Mouse (Mus musculus): ENCODE data around the gene Rasd1. TPM values are rescaled to one million over a fixed set of nuclear protein-coding genes. Genes with fewer than 3 reads are reported as not detected.
"Not testable (repeated sequence)": the region's sequence is repeated elsewhere in the genome, so short reads cannot be mapped to it uniquely, and the experiment has no call there.

Gene Rasd1
- total RNA-seq, 2 experiments from 2014 or later: 0.72 TPM; not detected in 1

- ATAC-seq (replicated peaks; ENCODE audit: poor library complexity): no peak
Measured at GRCm38 (mm10) chr11:59961338-59961875, 3.3 kb downstream of the Rasd1 start.

- ATAC-seq (replicated peaks; ENCODE audit: poor library complexity): no peak
Measured at GRCm38 (mm10) chr11:59960476-59961337, 4.0 kb downstream of the Rasd1 start.

GRCm38 (mm10) chr11:59959453-59959852, 5.3 kb downstream of the Rasd1 start:
- ATAC-seq (replicated peaks; ENCODE audit: poor library complexity): no peak

GRCm38 (mm10) chr11:59956749-59957148, 8.0 kb downstream of the Rasd1 start:
- no peak for ATAC-seq (replicated peaks; ENCODE audit: poor library complexity)

GRCm38 (mm10) chr11:59952892-59953291, 11.9 kb downstream of the Rasd1 start:
- ATAC-seq (replicated peaks; ENCODE audit: poor library complexity): no peak

- peak; percentile 38; the same call in 1 of the 2 replicates for ATAC-seq (replicated peaks; ENCODE audit: poor library complexity)
Measured at GRCm38 (mm10) chr11:59948401-59948767, 16.4 kb downstream of the Rasd1 start.

- ATAC-seq (replicated peaks; ENCODE audit: poor library complexity): peak; percentile 99
Measured at GRCm38 (mm10) chr11:59947752-59948400, 16.9 kb downstream of the Rasd1 start, which contains the start of gene Med9. Med9 (plus strand) TSS chr11:59948206.

- not testable (repeated sequence) for ATAC-seq (replicated peaks; ENCODE audit: poor library complexity)
Measured at GRCm38 (mm10) chr11:59944855-59945254, 19.9 kb downstream of the Rasd1 start.

- ATAC-seq (replicated peaks; ENCODE audit: poor library complexity): peak; percentile 78
Measured at GRCm38 (mm10) chr11:59941391-59941790, 23.4 kb downstream of the Rasd1 start.

GRCm38 (mm10) chr11:59940645-59941044, 24.1 kb downstream of the Rasd1 start:
- no peak; the same call in 1 of the 2 replicates for ATAC-seq (replicated peaks; ENCODE audit: poor library complexity)

GRCm38 (mm10) chr11:59939821-59940220, 24.9 kb downstream of the Rasd1 start:
- no peak for ATAC-seq (replicated peaks; ENCODE audit: poor library complexity)

- ATAC-seq (replicated peaks; ENCODE audit: poor library complexity): no peak
Measured at GRCm38 (mm10) chr11:59937615-59938014, 27.1 kb downstream of the Rasd1 start.

- ATAC-seq (replicated peaks; ENCODE audit: poor library complexity): no peak
Measured at GRCm38 (mm10) chr11:59937023-59937422, 27.7 kb downstream of the Rasd1 start.

- ATAC-seq (replicated peaks; ENCODE audit: poor library complexity): no peak
Measured at GRCm38 (mm10) chr11:59933943-59934342, 30.8 kb downstream of the Rasd1 start.

- no peak for ATAC-seq (replicated peaks; ENCODE audit: poor library complexity)
Measured at GRCm38 (mm10) chr11:59932560-59933337, 32.0 kb downstream of the Rasd1 start.

- ATAC-seq (replicated peaks; ENCODE audit: poor library complexity): no peak
Measured at GRCm38 (mm10) chr11:59930031-59930430, 34.7 kb downstream of the Rasd1 start.

- peak; percentile 32 for ATAC-seq (replicated peaks; ENCODE audit: poor library complexity)
Measured at GRCm38 (mm10) chr11:59921265-59921664, 43.5 kb downstream of the Rasd1 start.

GRCm38 (mm10) chr11:59920331-59920730, 44.4 kb downstream of the Rasd1 start:
- ATAC-seq (replicated peaks; ENCODE audit: poor library complexity): peak; percentile 67

GRCm38 (mm10) chr11:59919401-59919800, 45.3 kb downstream of the Rasd1 start:
- ATAC-seq (replicated peaks; ENCODE audit: poor library complexity): peak; percentile 70

- ATAC-seq (replicated peaks; ENCODE audit: poor library complexity): 0 out of 2 replicates have a peak, but pooled peaks have one; percentile 10
Measured at GRCm38 (mm10) chr11:59918014-59918413, 46.7 kb downstream of the Rasd1 start.

GRCm38 (mm10) chr11:59913702-59914101, 51.0 kb downstream of the Rasd1 start:
- no peak for ATAC-seq (replicated peaks; ENCODE audit: poor library complexity)

All from megakaryocyte progenitor cell, adult 5-6 weeks (primary cell).